26 mouse cellular contexts compared by ENCODE assay signal in the genomic region with DNA sequence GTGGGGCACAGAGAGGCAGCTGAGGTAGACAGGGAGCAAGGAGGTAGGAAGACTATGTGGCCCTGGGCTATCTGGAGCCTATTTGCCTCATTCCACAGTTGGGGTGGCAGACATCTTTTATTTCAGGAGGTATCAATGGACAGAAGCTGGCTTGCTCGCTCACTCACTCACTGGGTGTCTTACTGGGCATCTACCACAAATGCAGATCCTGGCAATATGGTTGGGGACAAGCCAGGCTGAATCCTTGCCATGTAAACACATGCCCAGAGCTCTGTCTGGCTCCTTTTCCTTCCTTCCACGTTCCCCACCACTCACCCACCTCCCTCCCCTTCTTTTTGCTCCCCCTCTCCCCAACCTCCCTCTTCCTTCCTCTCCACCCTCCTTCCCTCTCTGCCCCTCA. TPM values are rescaled to one million over a fixed set of nuclear protein-coding genes. Genes with fewer than 3 reads are reported as not detected.
DNase-seq lines count a peak whose midpoint lies in the region; ATAC-seq and TF ChIP-seq lines count a peak whose summit lies in the region.
"Had no signal": no experiment of that assay in that cellular context is flagged by ENCODE, and none has a peak within 500 bp of the region (broad histone marks: within the 10 kb centered on the region; RNA-seq: fewer than 3 reads in every experiment).

No protein-coding gene starts in this region.

- no peak overlapping the region for H3K9ac ChIP-seq in forebrain, embryonic 15.5 days (replicated peaks)
- H3K9ac ChIP-seq: embryonic facial prominence, embryonic 12.5 days; hindbrain, embryonic 12.5 days; kidney, embryonic 15.5 days; limb, embryonic 15.5 days; liver, embryonic 15.5 days; neural tube, embryonic 13.5 days; stomach, embryonic 15.5 days had no signal

- H3K4me3 ChIP-seq in forebrain, embryonic 15.5 days = no peak overlapping the region
- no peak overlapping the region for H3K4me3 ChIP-seq in forebrain, embryonic 10.5 days
- no peak overlapping the region for H3K4me3 ChIP-seq in cerebellum, adult 2 months (replicated peaks; ENCODE audit: insufficient read depth, low read depth, low read length)
- H3K4me3 ChIP-seq: embryonic facial prominence, embryonic 12.5 days; erythroblast, embryonic 14.5 days; hindbrain, embryonic 12.5 days; kidney, embryonic 15.5 days; limb, embryonic 15.5 days; liver, embryonic 15.5 days; neural tube, embryonic 13.5 days; stomach, embryonic 15.5 days had no signal

- H3K27me3 ChIP-seq in forebrain, embryonic 15.5 days = no peaks in the 10 kb centered on the region
- H3K27me3 ChIP-seq in forebrain, embryonic 10.5 days (ENCODE audit: poor library complexity, severe bottlenecking) = peaks cover 46% of the 10 kb centered on the region
- no peaks in the 10 kb centered on the region for H3K27me3 ChIP-seq in cerebellum, adult 2 months (ENCODE audit: control insufficient read depth, insufficient read depth, low read length)
- H3K27me3 ChIP-seq: embryonic facial prominence, embryonic 12.5 days; kidney, embryonic 15.5 days; limb, embryonic 15.5 days; stomach, embryonic 15.5 days had no signal

- no peaks in the 10 kb centered on the region for H3K9me3 ChIP-seq in forebrain, embryonic 15.5 days
- H3K9me3 ChIP-seq in forebrain, embryonic 10.5 days = no peaks in the 10 kb centered on the region
- H3K9me3 ChIP-seq: embryonic facial prominence, embryonic 12.5 days; G1E; hindbrain, embryonic 12.5 days; kidney, embryonic 15.5 days; limb, embryonic 15.5 days; liver, embryonic 15.5 days; neural tube, embryonic 13.5 days; stomach, embryonic 15.5 days had no signal

- ATAC-seq in forebrain, embryonic 15.5 days (replicated peaks) = peak; percentile 64
- ATAC-seq: activated CD4-positive, CD25-positive, alpha-beta regulatory T cell, adult 4 months; intestine, embryonic 16.5 days had no signal

- no peak for TF ChIP-seq CTCF in cerebellum, adult 2 months (IDR thresholded peaks at IDR 0.05; ENCODE audit: borderline replicate concordance, insufficient read depth, low read depth, low read length)

- H3K27ac ChIP-seq in forebrain, embryonic 15.5 days (replicated peaks) = no peak overlapping the region
- H3K27ac ChIP-seq in forebrain, embryonic 10.5 days = no peak overlapping the region
- H3K27ac ChIP-seq in cerebellum, adult 2 months (ENCODE audit: insufficient read depth, low read length) = no peak overlapping the region
- H3K27ac ChIP-seq: embryonic facial prominence, embryonic 12.5 days; hindbrain, embryonic 12.5 days; kidney, embryonic 15.5 days; liver, embryonic 15.5 days; macrophage; neural tube, embryonic 13.5 days; stomach, embryonic 15.5 days had no signal

- no peaks in the 10 kb centered on the region for H3K36me3 ChIP-seq in forebrain, embryonic 15.5 days
- no peaks in the 10 kb centered on the region for H3K36me3 ChIP-seq in forebrain, embryonic 10.5 days (replicated peaks)
- H3K36me3 ChIP-seq: embryonic facial prominence, embryonic 12.5 days; G1E; hindbrain, embryonic 12.5 days; kidney, embryonic 15.5 days; limb, embryonic 15.5 days; liver, embryonic 15.5 days; neural tube, embryonic 13.5 days; stomach, embryonic 15.5 days had no signal

- 42% methylated on average over 2 of the region's 2 CpGs for WGBS in forebrain, embryonic 15.5 days
- 69% methylated on average over 2 of the region's 2 CpGs for WGBS in forebrain, embryonic 10.5 days
- WGBS in cerebellum, adult 2 months = 8% methylated on average over 2 of the region's 2 CpGs

- no peak for TF ChIP-seq POLR2A in cerebellum, adult 2 months (IDR thresholded peaks at IDR 0.05; ENCODE audit: borderline replicate concordance, insufficient read depth, low read length)

- DNase-seq in forebrain, embryonic 10.5 days (ENCODE audit: extremely low spot score, low spot score) = no peak
- peak; percentile 87 for DNase-seq in brain, adult 2 months (ENCODE audit: low read depth, low spot score)
- peak; percentile 62 to 81 for DNase-seq in cerebellum, adult 2 months
- DNase-seq in cerebellum, postnatal 36 days = peak; percentile 62 to 63
- DNase-seq in kidney, postnatal 14 days = no peak
- no peak for DNase-seq in left cerebral cortex, adult 11 months (ENCODE audit: low spot score)
- DNase-seq in heart, adult 11 months = no peak
- DNase-seq: adrenal gland, postnatal 14 days; gastrocnemius, postnatal 25 days; spleen, adult 18-20 months; thymus, adult 18-20 months; thymus, postnatal 4 days had no signal

- H3K4me1 ChIP-seq in forebrain, embryonic 15.5 days = peaks cover 12% of the 10 kb centered on the region
- peaks cover 21% of the 10 kb centered on the region for H3K4me1 ChIP-seq in forebrain, embryonic 10.5 days
- H3K4me1 ChIP-seq in cerebellum, adult 2 months (ENCODE audit: control insufficient read depth, insufficient read depth, low read length) = peaks cover 22% of the 10 kb centered on the region

- H3K4me2 ChIP-seq in forebrain, embryonic 15.5 days (replicated peaks) = no peak overlapping the region
- H3K4me2 ChIP-seq: embryonic facial prominence, embryonic 12.5 days; hindbrain, embryonic 12.5 days; kidney, embryonic 15.5 days; limb, embryonic 15.5 days; liver, embryonic 15.5 days; midbrain, embryonic 11.5 days; neural tube, embryonic 13.5 days; stomach, embryonic 15.5 days had no signal

RNA-seq across cellular contexts. Expression of a gene that starts 3.5 kb away (rescaled TPM):
- polyA plus RNA-seq in forebrain, embryonic 15.5 days (2015; fragmentation: Nextera tagmentation; extraction: Ambion mirVana) = 4.3 and 4.4 TPM in 2 replicates
- 3.0 and 4.2 TPM in 2 replicates for polyA plus RNA-seq in forebrain, embryonic 10.5 days (2016; fragmentation: Nextera tagmentation; extraction: Ambion mirVana)
- polyA plus RNA-seq in cerebellum, adult 2 months (2012; rRNA removed) = 9.2 and 9.7 TPM in 2 replicates
- polyA plus RNA-seq: activated CD4-positive, CD25-positive, alpha-beta regulatory T cell, adult 4 months; erythroblast, embryonic 14.5 days; G1E; macrophage had no signal

RNA-seq across cellular contexts. Expression of a gene that starts 21.4 kb away (rescaled TPM):
- polyA plus RNA-seq in forebrain, embryonic 15.5 days (2015; fragmentation: Nextera tagmentation; extraction: Ambion mirVana) = 26.3 and 32.0 TPM in 2 replicates
- 57.5 and 61.1 TPM in 2 replicates for polyA plus RNA-seq in forebrain, embryonic 10.5 days (2016; fragmentation: Nextera tagmentation; extraction: Ambion mirVana)
- 63.8 and 68.7 TPM in 2 replicates for polyA plus RNA-seq in cerebellum, adult 2 months (2012; rRNA removed)

Comparison
In these comparisons a context has a peak if more than half of its experiments do, and no peak if none do; other contexts are left out.
1. DNase-seq: peak in brain, adult 2 months (single experiment), cerebellum, adult 2 months (2 of 2) and cerebellum, postnatal 36 days (2 of 2); none in forebrain, embryonic 10.5 days (single experiment), kidney, postnatal 14 days (single experiment), left cerebral cortex, adult 11 months (single experiment) and heart, adult 11 months (single experiment).